Mouse (Mus musculus) thymus, postnatal 0 days (tissue): ENCODE results near the gene Iqsec1. TPM values are rescaled to one million over a fixed set of nuclear protein-coding genes. Genes with fewer than 3 reads are reported as not detected.

Experiments
- DNase-seq: peaks from one replicate; pipeline ENCODE4 v3.0.0-alpha.2; 2015; ENCODE audit warnings: low spot score
- polyA plus RNA-seq: library from polyadenylated mRNA; unstranded; fragments of >200 nt; fragmentation: Nextera tagmentation; extraction: Ambion mirVana; gene quantifications from 2 replicates; pipeline ENCODE4 v1.2.1, GENCODE M21; 2015

Iqsec1 gene
- polyA plus RNA-seq, 1 experiment from 2014 or later: 5.4 TPM

DNA sequence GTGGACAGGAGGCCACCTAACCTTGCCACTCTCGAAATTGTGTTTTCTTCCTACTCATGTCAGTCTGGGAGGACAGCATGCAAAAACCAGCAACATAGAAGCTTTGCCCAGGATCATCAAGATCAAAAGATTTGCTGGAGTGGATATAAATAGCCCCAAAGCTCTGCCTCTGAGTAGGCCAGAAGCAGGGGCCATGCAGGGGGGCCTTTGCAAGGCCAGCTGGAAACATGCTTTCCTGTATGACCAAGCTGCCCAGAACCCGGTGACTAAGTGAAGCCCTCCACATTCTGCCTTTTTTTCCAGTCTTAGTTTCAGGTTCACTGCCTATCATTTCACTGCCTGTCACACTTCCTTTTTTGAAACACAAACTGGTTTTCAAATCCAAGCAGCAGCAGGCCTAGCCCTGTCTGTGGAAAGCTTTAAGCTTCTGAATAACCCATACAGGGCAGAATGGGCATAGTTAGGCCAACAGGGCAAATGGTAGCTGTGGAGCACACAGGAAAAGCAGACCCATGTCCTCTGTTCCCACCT is 19.1 kb downstream of the Iqsec1 start:
- DNase-seq: no peak

DNA sequence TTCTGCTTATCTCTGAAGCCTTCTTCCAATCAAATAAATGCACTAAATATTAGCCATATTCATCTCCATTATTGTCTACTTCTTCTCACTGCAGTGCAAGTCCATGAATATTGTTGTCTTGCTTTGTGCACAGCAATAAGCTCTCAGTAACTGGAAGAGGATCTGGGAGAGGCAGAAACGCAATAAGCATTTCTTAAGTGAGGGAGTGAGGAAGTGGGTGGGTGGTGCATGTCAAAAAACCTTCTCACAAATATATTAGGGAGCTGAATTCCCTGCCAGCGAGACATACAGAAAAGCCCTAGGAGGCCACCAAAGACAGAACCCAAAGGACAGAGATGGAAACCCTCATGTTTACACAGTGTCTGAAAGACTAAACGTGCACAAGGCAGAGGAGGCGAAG is 35.1 kb downstream of the Iqsec1 start:
- DNase-seq: no peak

DNA sequence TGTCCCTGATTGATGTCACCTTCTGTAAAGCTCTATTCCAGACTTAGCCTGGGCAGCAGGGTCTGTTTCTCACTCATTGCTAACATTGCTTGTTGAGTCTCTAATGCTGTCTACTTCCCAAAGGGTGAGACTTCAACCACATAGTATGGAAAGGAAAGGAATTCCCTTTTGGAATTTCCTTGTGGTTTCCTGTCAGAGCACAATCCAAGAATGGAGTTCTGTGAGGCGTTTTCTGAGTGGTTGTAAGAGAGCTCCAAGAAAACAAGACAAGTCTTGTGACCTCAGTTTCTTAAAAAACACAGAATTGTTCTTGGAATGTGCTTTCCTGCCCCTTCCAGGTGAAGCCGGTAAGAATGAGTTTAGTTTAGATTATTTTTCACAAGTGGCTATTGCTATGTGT is 37.5 kb downstream of the Iqsec1 start:
- DNase-seq: no peak

DNA sequence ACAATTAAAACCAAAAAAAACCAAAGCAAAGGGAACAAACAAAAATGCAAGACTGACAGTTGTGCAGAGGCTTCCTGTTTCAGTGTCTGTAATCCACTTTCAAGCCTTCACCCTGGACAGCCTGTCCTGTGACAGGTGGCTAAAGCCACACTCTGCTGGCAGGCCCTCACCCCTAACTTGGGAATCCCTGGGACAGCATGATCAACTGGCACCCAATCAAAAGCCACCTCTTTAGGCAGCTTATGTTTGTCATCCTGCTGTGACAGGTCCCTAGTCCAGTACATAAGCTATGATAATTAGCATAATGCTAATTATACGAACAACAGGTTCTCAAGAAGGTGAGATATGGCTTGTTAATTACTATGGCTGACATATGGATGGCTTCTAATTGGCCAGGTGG is 40.4 kb downstream of the Iqsec1 start:
- no peak for DNase-seq

DNA sequence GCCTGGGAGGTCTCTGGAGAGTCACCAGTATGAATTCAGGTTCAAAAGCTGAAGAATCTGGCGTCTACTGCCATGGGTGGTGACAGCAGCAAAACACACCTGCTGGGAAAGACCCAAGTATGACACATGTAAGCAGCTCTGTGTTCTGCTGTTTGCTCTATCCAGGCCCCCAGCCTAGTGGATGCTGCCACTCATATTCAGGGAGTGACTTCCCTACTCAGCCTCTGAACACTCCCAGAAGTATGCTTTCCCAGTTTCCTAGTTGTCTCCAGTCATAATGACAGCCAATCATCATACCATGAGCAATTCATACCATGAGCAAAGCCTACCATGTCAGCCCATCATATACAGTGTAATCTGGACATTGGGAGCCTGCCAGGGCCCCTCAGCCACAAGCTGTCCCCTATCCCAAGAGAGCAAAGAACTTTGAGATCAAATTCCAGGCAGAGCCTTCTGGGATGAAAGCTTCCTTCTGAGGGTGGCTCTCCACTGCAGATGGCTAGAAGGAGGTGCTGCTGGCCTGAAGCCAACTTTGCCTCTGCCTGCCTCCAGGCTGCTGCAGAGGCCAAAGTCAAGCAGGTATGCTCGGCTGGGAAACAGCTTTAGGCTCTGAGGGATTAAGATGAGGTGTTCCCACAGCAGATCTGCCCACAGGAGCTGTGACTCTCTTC is 42.8 kb downstream of the Iqsec1 start:
- DNase-seq: no peak

DNA sequence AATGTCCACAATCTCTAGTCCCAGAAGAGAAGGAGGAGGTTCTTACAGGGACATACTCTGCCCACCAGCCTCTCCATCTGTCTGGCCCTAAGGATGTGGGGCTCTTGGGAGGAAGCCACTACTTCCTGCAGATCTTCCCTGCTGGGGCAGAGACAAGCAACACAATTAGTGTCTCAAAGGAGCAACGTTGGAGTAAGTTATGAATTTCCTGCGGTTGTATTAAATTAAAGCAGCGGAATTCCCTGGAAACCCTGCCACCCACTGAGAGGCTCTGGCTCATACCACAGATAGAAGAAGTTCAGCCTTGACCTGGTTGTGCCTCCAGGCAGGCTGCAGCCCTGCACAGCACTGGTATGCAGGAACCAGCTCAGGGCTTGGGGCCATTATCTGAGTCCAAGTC is 47.2 kb downstream of the Iqsec1 start:
- no peak for DNase-seq

DNA sequence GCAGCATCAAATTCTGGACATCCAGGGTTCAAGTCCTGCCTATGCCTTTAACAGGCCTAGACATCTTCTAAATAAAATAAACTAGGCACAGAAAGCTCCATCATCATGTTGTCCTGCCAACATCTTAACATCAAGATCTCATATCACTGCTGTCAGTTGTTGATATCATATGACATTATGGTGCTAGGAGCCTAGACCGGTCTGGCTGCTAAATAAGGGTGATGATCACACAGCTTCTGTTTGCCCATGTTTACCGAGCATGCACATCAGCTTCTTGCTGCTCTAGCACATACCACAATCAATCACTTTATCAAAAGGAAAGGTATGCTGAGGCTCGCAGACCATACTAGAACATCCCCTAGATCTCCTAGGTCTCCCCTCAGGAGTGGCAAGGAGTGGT is 54.8 kb downstream of the Iqsec1 start:
- DNase-seq: no peak

DNA sequence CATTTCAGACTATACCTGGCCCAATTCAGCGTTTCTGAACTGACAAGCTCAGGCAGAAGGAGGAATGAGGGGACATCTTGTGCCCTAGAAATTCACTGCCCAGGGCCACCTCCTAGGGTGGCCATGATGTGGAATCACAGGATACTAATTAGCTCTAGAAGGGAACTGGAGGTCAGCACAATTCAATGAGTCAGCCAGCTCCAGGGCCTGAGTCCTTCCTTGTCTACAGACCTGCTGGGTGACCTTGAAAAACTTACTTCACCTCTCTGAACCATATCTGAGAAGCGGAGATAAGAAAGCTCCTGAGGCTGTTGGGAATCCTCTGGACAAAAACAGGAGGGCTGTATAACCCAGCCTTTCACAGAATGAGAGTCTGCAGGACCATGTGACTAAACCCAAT is 59.7 kb downstream of the Iqsec1 start:
- DNase-seq: no peak

DNA sequence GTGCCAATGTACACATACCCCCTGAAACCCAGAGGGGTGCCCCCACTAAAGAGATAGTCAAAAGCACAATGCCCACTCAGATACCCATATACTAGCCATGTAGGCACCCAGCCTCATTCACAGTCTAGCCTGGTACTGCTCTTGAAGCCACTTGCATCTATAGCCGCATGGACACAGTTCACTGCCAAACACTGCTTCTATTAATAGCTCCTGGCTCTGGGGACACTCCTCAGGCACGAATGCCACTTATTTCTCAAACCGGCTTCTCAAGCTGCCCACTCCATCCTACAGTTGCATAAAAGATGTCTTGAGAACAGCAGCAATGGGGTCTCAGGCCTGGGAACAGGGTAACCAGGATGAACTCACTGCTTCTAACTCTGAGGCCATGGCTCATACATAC is 63.0 kb downstream of the Iqsec1 start:
- DNase-seq: no peak

DNA sequence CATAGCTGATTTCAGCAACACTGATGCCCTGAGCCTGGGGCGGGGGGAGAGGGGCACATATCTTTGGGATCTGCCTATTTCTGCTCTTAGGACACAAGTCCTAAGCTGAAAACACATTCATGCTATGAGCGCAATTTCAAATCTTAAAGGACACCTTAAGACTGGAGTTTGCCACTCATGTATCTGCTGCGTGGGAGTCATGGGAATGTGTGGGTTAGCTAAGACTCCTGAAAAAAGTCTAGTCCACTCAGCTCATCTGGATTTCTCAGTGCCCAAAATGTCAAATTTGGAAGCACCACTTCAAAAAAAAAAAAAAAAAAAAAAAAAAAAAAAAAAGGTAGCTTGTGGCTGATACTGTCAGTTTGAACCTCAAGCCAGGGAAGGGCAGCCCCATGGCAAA is 63.7 kb downstream of the Iqsec1 start:
- no peak for DNase-seq

DNA sequence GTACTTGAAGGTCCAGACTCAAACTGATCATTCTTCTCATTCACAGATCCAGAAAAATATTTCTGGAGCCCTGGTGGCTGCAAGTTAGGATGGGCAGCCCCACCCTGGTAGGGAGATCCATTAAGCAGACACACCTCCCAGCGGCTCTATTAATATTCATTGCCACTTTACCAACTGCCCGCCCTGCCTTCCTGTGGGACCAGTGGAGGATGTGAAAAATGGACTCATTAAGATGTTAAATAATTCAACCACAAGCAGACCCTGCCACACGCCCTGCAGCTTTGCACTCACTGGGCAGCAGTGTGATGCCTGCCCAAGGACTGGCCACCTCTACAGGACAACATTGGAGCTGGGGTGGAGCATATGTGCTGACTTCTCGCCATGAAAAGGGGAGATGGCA is 64.1 kb downstream of the Iqsec1 start:
- no peak for DNase-seq

DNA sequence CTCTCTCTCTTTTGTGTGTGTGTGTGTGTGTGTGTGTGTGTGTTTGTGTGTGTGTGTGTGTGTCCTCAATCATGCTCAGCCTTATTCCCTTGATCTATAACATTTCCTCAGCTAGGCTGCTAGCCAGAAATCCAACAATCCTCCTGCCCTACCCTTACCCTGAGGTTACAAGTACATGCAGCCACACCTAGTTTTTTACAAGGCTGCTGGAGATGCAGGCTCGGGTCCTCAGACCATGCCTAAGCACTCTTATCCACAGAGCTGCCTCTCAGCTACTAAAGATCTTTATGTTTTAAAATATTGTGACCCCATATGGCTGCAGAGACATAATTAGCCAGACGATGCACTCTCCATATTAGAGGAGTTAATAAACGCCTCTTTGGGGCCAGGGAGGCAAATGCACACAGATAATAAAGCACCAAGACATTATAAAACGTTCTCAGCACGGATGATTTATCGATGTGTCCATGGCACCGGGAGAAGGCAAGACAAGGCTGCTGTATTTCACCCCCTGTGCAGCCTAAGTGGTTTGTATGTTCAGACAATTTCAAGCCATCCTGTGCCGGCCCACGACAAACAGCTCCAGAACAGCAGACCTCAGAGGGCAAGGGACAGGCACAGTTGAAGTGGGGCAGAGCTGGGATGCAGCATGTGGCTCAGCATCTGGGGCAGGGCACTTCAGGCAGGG is 67.1 kb downstream of the Iqsec1 start:
- no peak for DNase-seq

DNA sequence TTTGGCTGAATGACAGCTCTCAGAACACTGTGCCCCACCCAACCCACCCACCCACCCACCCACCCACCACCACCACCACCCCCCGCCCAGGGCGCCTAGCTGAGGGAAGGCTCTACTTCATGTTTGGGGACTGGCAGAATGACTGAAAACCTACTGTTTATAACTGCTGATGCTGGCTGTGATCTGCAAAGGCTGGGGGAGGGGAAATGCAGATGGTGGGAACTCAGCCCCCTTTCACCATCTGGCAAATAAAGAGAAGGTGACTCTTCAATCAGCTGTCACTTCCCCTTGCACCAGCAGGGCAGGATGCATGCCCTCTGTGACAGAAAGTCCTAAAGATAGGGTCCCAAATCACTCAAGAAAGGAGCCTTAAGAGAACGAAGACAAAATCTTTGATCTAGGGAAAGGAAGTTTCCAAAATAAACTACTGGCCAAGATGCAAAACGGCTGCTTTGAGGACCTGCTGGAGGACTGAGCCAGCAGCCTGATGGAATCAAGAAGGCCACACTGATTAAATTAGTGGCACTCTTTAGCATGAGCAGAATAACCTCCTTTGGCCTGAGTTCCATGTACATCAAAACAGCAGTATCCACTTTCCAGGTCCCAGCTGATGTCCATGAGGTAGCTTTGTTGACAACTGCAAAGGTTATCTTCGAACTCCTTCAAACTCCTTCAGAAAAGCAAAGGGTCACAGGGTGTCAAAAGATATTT is 67.8 kb downstream of the Iqsec1 start:
- peak; percentile 37 for DNase-seq

DNA sequence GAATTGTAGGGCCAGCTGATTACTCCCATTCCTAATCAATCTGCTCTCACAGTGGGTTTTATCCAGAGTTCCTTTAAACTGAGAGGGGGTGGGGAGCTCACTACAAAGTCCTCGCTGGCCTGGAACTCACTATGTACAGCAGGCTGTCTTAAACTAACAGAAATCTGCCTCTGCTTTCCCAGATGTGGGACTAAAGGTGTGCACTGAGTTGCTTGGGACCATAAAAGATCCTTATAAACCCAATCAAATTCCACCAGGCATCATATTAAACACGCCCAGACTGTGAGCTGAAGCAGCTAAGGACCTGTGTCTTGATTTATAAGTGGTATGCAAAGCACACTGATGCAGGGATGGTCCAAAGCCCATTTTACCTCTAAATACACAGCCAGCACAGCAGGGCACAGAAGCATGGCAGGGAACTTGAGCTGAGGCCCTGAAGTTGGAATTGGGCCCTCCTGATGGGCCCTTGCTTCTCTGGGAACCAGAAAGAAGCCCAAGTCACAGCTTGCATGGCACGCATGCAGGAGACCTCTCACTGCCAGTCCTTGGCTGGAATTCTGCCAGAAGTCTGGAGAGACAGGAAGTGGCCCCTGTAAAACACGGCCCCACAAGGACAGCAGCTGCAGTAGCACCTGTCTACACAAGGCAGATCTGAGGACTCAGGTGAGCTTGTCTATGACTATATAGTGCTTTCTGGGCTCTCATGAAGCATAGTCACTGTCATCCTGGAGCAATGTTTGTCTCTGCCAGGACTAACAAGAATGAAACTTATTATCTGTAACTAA is 68.7 kb downstream of the Iqsec1 start:
- no peak for DNase-seq

DNA sequence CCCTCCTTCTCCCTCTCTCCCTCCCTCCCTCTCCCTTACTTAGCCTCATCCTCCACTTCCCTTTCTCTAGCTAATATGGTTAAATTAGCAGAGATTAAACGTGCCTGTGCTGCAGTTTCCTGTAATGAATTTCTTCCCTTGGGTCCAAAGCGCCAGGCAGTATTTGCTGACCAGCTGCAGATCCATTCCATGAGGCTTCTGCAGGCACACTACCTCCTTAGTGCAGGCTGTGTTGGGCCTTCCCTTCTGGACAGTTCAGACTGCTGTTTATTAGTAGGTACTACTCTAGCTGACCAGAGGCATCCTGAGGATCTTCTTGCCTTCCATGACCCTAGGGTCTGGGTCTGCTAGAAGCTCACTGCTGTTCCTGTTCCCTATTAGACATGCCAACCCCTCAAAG is 72.9 kb downstream of the Iqsec1 start:
- DNase-seq: no peak

DNA sequence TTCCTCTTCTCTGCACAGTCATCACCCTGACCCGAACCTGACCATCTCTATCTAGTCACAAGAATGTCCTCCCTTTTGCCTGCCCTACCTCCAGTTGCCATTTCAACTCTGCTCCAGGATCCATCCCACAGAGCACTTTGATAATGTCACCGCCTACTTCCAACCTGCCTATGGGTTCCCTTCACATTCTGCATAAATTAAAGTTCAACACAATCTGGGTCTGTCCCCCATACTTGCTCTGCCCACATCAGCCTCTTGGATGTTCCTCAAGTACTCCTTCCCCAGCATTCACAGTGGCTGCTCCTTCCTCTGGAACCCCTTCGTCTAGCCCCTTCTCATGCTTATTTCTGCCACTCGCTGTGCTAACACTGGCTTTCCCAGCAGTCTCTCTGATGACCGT is 74.7 kb downstream of the Iqsec1 start:
- DNase-seq: no peak

DNA sequence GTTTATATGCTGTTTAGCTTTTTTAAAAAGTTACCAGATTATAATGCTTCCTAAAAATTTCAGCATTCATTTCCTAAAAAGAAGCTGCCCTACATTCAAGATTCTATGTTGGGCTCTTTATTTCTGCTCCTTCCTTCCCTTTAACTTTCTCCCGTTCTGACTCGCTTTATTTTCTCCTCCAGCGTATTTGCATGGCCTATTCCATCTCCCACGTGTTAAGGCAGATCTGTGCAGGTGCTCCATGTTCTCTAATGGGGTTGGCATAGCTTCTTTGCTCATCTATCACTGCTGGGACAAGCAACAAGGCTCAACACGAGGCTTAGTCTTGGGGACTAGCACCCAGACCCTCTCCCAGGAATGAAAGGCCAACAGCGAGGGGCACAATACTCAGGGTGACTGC is 75.7 kb downstream of the Iqsec1 start:
- no peak for DNase-seq

DNA sequence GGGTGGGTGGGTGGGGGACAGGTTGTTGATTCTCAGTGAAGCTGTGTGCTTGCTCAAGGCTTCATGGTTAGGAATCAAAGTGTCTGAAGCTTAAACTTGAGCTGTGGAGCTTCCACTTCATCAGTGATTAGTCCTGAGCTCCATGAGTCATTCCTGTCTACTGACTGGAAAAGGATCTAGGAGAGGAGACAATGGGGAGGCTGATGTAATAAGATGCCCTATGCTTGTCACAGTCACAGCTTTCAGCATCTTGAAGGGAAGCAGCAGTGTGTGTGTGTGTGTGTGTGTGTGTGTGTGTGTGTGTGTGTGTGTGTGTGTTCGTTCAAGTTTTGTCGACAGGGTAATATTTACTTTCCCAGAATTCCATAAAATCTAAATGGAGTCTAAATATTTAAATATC is 84.3 kb downstream of the Iqsec1 start:
- no peak for DNase-seq

DNA sequence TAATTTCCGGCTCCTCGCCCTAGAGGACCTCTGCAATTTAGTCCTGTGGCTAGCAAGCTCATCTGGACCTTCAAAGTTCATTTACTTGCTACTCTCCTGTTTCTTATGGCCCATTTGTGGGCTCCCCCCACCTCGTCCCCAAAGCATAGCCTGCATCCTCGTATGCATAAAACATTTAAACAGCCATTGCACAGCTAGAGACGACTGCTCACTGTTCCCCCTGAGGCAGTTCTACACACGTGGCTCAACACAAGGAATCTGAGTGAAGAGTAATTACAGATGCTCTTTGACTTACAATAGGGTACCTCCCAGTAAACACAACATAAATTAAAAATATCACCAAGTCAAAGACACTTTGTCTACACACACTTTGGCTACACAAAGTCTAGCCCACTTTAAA is 88.2 kb downstream of the Iqsec1 start:
- no peak for DNase-seq

DNA sequence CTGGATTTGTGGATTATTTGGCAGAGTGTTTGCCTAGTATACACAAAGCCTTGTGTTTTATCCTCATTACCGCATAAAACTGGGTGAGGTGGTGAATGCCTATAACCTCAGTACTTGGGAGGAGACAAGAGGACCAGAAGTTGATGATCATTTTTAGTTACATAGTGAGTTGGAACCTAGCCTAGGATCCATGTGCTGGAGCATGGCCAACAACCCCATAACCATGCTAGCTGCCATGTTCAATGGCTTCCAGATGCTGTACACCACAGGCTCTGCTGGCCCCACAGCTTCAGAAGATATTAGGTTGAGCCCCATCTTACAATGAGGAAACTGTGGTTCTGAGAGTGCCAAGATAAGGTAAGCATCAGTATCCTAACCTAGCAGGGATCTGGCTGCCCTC is 89.2 kb downstream of the Iqsec1 start:
- DNase-seq: no peak

DNA sequence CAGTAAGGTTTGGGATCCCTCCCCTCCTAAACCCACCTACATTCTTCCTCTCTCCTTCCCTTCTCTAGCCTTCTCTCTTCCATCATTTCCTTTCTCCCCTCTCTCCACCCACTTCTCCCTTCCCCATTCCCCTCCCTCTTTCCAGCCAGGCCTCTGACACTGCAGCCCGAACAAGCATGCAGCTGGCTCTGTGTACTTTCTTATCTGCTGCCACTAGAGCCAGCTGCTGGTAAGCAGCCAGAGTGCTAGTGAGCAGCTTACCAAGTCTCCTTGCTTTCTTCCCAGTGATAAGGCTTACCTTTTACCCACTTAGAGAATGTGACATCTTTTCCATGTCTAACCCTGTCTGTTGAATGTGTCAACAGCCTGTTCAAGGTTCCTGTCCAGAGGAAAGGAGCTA is 90.4 kb downstream of the Iqsec1 start:
- no peak for DNase-seq

DNA sequence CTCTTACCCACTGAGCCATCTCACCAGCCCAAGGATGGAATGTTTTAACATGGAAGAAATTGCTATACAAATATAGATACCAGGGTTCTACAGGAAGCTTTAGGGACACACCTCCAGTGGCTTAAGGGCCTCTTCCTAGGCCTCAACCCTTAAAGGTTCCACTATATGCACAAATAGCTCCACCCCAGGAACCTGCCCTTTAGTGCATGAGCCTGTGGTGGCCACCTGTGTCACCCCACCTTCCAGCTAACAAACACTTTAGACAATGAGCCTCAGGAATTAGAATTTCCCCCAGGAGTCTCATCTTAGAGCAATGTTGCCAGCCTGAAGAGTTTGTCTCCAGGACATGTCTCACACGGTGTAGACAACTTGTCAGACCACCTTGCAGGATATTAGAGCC is 96.1 kb downstream of the Iqsec1 start:
- no peak for DNase-seq
